Mouse (Mus musculus): Measurements from ENCODE around the gene Smpdl3b. TPM values are rescaled to one million over a fixed set of nuclear protein-coding genes. Genes with fewer than 3 reads are reported as not detected.
A peak's percentile ranks its signal among the peaks of the same experiment; 100 is the strongest.
"Not testable (repeated sequence)": the region's sequence is repeated elsewhere in the genome, so short reads cannot be mapped to it uniquely, and the experiment has no call there.

Smpdl3b gene
- polyA plus RNA-seq, 1 experiment from 2014 or later, result 5.2 TPM

GRCm38 (mm10) chr4:132797461-132797860, 40.4 kb upstream of the Smpdl3b start:
- no peak overlapping the region for H3K27ac ChIP-seq (replicated peaks)

GRCm38 (mm10) chr4:132796196-132796886, 39.3 kb upstream of the Smpdl3b start, which contains the start of gene Themis2:
TSS of gene Themis2 (minus strand) at chr4:132796387.
- no peaks in the 10 kb centered on the region for H3K36me3 ChIP-seq (ENCODE audit: control insufficient read depth, insufficient read depth, low read length)
- H3K27me3 ChIP-seq (ENCODE audit: control insufficient read depth, insufficient read depth, low read length), result no peaks in the 10 kb centered on the region
- no peaks in the 10 kb centered on the region for H3K4me1 ChIP-seq (replicated peaks; ENCODE audit: control insufficient read depth, insufficient read depth)
- ATAC-seq (ENCODE audit: low FRiP score, low TSS enrichment), result no peak; the same call in 1 of the 2 replicates
- H3K4me3 ChIP-seq (ENCODE audit: low read depth, low read length), result peak within 1 kb of the TSS; percentile 33
- peak; percentile 69 for DNase-seq (ENCODE audit: low spot score)
- H3K9me3 ChIP-seq (ENCODE audit: control insufficient read depth, low read length), result no peaks in the 10 kb centered on the region
- peak within 1 kb of the TSS; percentile 48 for H3K9ac ChIP-seq (ENCODE audit: low read length)
- TF ChIP-seq CTCF (IDR thresholded peaks at IDR 0.05; ENCODE audit: low read depth) (no peak), EP300 (optimal IDR thresholded peaks at IDR 0.05) (no peak)
- WGBS, result 2% methylated on average over 21 of the region's 21 CpGs
- no peak within 1 kb of the TSS for H3K27ac ChIP-seq (replicated peaks)
- peak within 1 kb of the TSS; percentile 56 for H3K4me2 ChIP-seq (replicated peaks; ENCODE audit: low read depth)

More at GRCm38 (mm10) chr4:132797461-132797860, 40.4 kb upstream of the Smpdl3b start:
- DNase-seq (ENCODE audit: low spot score), result no peak
- no peak for ATAC-seq (ENCODE audit: low FRiP score, low TSS enrichment)
- 62% methylated on average over 1 of the region's 1 CpGs for WGBS
- TF ChIP-seq EP300 (optimal IDR thresholded peaks at IDR 0.05) (no peak), CTCF (IDR thresholded peaks at IDR 0.05; ENCODE audit: low read depth) (no peak)
- Histone ChIP-seq H3K4me1 (replicated peaks; ENCODE audit: control insufficient read depth, insufficient read depth) (no peaks in the 10 kb centered on the region), H3K4me3 (ENCODE audit: low read depth, low read length) (no peak overlapping the region), H3K9me3 (ENCODE audit: control insufficient read depth, low read length) (no peaks in the 10 kb centered on the region), H3K9ac (ENCODE audit: low read length) (no peak overlapping the region), H3K36me3 (ENCODE audit: control insufficient read depth, insufficient read depth, low read length) (no peaks in the 10 kb centered on the region), H3K27me3 (ENCODE audit: control insufficient read depth, insufficient read depth, low read length) (no peaks in the 10 kb centered on the region), H3K4me2 (replicated peaks; ENCODE audit: low read depth) (no peak overlapping the region)

GRCm38 (mm10) chr4:132795171-132795570, 38.1 kb upstream of the Smpdl3b start:
- H3K36me3 ChIP-seq (ENCODE audit: control insufficient read depth, insufficient read depth, low read length), result no peaks in the 10 kb centered on the region
- no peaks in the 10 kb centered on the region for H3K4me1 ChIP-seq (replicated peaks; ENCODE audit: control insufficient read depth, insufficient read depth)
- ATAC-seq (ENCODE audit: low FRiP score, low TSS enrichment), result no peak
- no peaks in the 10 kb centered on the region for H3K9me3 ChIP-seq (ENCODE audit: control insufficient read depth, low read length)
- H3K9ac ChIP-seq (ENCODE audit: low read length), result no peak overlapping the region
- TF ChIP-seq CTCF (IDR thresholded peaks at IDR 0.05; ENCODE audit: low read depth) (no peak), EP300 (optimal IDR thresholded peaks at IDR 0.05) (no peak)
- no peak overlapping the region for H3K4me3 ChIP-seq (ENCODE audit: low read depth, low read length)
- H3K27me3 ChIP-seq (ENCODE audit: control insufficient read depth, insufficient read depth, low read length), result no peaks in the 10 kb centered on the region
- WGBS, result 62% methylated on average over 7 of the region's 7 CpGs
- H3K4me2 ChIP-seq (replicated peaks; ENCODE audit: low read depth), result no peak overlapping the region
- no peak for DNase-seq (ENCODE audit: low spot score)
- no peak overlapping the region for H3K27ac ChIP-seq (replicated peaks)

GRCm38 (mm10) chr4:132794760-132795159, 37.7 kb upstream of the Smpdl3b start:
- no peaks in the 10 kb centered on the region for H3K27me3 ChIP-seq (ENCODE audit: control insufficient read depth, insufficient read depth, low read length)
- H3K9ac ChIP-seq (ENCODE audit: low read length), result no peak overlapping the region
- no peaks in the 10 kb centered on the region for H3K4me1 ChIP-seq (replicated peaks; ENCODE audit: control insufficient read depth, insufficient read depth)
- no peak overlapping the region for H3K4me2 ChIP-seq (replicated peaks; ENCODE audit: low read depth)
- no peak overlapping the region for H3K4me3 ChIP-seq (ENCODE audit: low read depth, low read length)
- DNase-seq (ENCODE audit: low spot score) (no peak), ATAC-seq (ENCODE audit: low FRiP score, low TSS enrichment) (no peak)
- H3K9me3 ChIP-seq (ENCODE audit: control insufficient read depth, low read length), result no peaks in the 10 kb centered on the region
- H3K27ac ChIP-seq (replicated peaks), result no peak overlapping the region
- 76% methylated on average over 8 of the region's 8 CpGs for WGBS
- H3K36me3 ChIP-seq (ENCODE audit: control insufficient read depth, insufficient read depth, low read length), result no peaks in the 10 kb centered on the region
- TF ChIP-seq CTCF (IDR thresholded peaks at IDR 0.05; ENCODE audit: low read depth) (no peak), EP300 (optimal IDR thresholded peaks at IDR 0.05) (no peak)

- no peak for TF ChIP-seq CTCF (IDR thresholded peaks at IDR 0.05; ENCODE audit: low read depth)
- TF ChIP-seq EP300 (optimal IDR thresholded peaks at IDR 0.05), result no peak
These were observed 37.0 kb upstream of the Smpdl3b start for GRCm38 (mm10) chr4:132794028-132794427.

GRCm38 (mm10) chr4:132793322-132794004, 36.4 kb upstream of the Smpdl3b start:
- not testable (repeated sequence) for DNase-seq (ENCODE audit: low spot score); H3K4me3 ChIP-seq (ENCODE audit: low read depth, low read length); H3K27ac ChIP-seq (replicated peaks); H3K4me2 ChIP-seq (replicated peaks; ENCODE audit: low read depth); H3K9me3 ChIP-seq (ENCODE audit: control insufficient read depth, low read length); H3K27me3 ChIP-seq (ENCODE audit: control insufficient read depth, insufficient read depth, low read length); H3K36me3 ChIP-seq (ENCODE audit: control insufficient read depth, insufficient read depth, low read length); H3K4me1 ChIP-seq (replicated peaks; ENCODE audit: control insufficient read depth, insufficient read depth); H3K9ac ChIP-seq (ENCODE audit: low read length); ATAC-seq (ENCODE audit: low FRiP score, low TSS enrichment)
- 74% methylated on average over 8 of the region's 9 CpGs for WGBS

More at GRCm38 (mm10) chr4:132794028-132794427, 37.0 kb upstream of the Smpdl3b start:
- Histone ChIP-seq H3K9me3 (ENCODE audit: control insufficient read depth, low read length) (no peaks in the 10 kb centered on the region), H3K27ac (replicated peaks) (no peak overlapping the region), H3K4me3 (ENCODE audit: low read depth, low read length) (no peak overlapping the region), H3K9ac (ENCODE audit: low read length) (no peak overlapping the region), H3K4me1 (replicated peaks; ENCODE audit: control insufficient read depth, insufficient read depth) (no peaks in the 10 kb centered on the region), H3K36me3 (ENCODE audit: control insufficient read depth, insufficient read depth, low read length) (no peaks in the 10 kb centered on the region), H3K27me3 (ENCODE audit: control insufficient read depth, insufficient read depth, low read length) (no peaks in the 10 kb centered on the region), H3K4me2 (replicated peaks; ENCODE audit: low read depth) (no peak overlapping the region)
- 54% methylated on average over 9 of the region's 9 CpGs for WGBS
- DNase-seq (ENCODE audit: low spot score), result no peak
- ATAC-seq (ENCODE audit: low FRiP score, low TSS enrichment), result no peak
